Mouse (Mus musculus): Measurements from ENCODE around the gene Ces5a.

- TF ChIP-seq POLR2A (IDR thresholded peaks at IDR 0.05; ENCODE audit: control insufficient read depth in 1 of 2, insufficient read depth in 1 of 2, low read depth in 1 of 2, low read length in 2 of 2, poor library complexity in 1 of 2) (no peak), TCF12 (IDR thresholded peaks at IDR 0.05; ENCODE audit: low read depth, low read length) (no peak), MAZ (IDR thresholded peaks at IDR 0.05; ENCODE audit: low read depth, low read length) (no peak), KAT2A (conservative IDR thresholded peaks at IDR 0.05; ENCODE audit: low read depth, low read length) (no peak), TBP (IDR thresholded peaks at IDR 0.05; ENCODE audit: low read depth, low read length) (no peak), EP300 (IDR thresholded peaks at IDR 0.05; ENCODE audit: low read depth in 1 of 2, low read length in 2 of 2) (no peak), MAX (IDR thresholded peaks at IDR 0.05; ENCODE audit: low read length) (no peak), CTCF (IDR thresholded peaks at IDR 0.05 in 2 of 3, conservative IDR thresholded peaks at IDR 0.05 in 1 of 3; ENCODE audit: control insufficient read depth in 1 of 3, insufficient read depth in 1 of 3, low read depth in 2 of 3, low read length in 3 of 3, poor library complexity in 1 of 3, severe bottlenecking in 1 of 3) (no peak), CHD1 (IDR thresholded peaks at IDR 0.05; ENCODE audit: low read depth, low read length) (no peak), ELF1 (IDR thresholded peaks at IDR 0.05; ENCODE audit: low read depth, low read length) (no peak), UBTF (IDR thresholded peaks at IDR 0.05; ENCODE audit: borderline replicate concordance, insufficient read depth, low read depth, low read length) (no peak)
Measured at GRCm38 (mm10) chr8:93569311-93570185, 33.9 kb upstream of the Ces5a start.
